Mouse (Mus musculus) heart, adult 2 months (tissue): ENCODE data around the gene Gm20388.

ENCODE experiments used
- CTCF ChIP-seq: fragments of 200-600 bp; IDR thresholded peaks from 2 replicates; pipeline ENCODE4 v1.8.1; 2022; ENCODE audit warnings: antibody characterized with exemption, mild to moderate bottlenecking, moderate library complexity
- EP300 ChIP-seq: fragments of 200-500 bp; IDR thresholded peaks from 2 replicates; pipeline ENCODE4 v1.6.1; 2011; ENCODE audit warnings: low read depth, low read length, control low read depth; ENCODE audit not compliant: insufficient read depth
- POLR2A ChIP-seq: fragments of 200-500 bp; IDR thresholded peaks from 2 replicates; pipeline ENCODE4 v1.6.1; 2011; ENCODE audit warnings: mild to moderate bottlenecking, low read depth, low read length, control low read depth; ENCODE audit not compliant: insufficient read depth

DNA sequence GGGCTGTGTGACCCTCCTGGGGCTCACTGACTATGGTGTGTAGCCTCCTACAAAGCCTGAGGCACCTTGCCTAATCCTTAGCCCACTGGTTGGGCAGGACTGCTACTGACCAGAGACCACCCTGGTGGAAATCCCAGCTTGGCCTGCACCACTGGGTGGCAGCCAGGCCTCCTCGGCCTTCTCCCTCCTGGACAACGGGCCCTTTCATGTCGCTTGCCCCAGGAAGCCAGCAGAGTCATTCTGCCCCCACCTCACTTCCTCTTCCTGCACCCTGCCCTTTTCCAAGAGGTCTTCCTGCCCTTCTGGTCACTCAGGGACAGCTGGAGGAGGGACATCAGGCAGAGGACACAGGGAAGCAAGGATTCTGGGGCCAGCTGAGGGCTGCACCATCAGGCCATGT lies 413.9 kb downstream of the Gm20388 start:
- TF ChIP-seq CTCF (peak; percentile 29), POLR2A (no peak), EP300 (peak; percentile 52; the same call in 1 of the 2 replicates)
